ENCODE assay signal across 19 mouse cellular contexts in the genomic region with DNA sequence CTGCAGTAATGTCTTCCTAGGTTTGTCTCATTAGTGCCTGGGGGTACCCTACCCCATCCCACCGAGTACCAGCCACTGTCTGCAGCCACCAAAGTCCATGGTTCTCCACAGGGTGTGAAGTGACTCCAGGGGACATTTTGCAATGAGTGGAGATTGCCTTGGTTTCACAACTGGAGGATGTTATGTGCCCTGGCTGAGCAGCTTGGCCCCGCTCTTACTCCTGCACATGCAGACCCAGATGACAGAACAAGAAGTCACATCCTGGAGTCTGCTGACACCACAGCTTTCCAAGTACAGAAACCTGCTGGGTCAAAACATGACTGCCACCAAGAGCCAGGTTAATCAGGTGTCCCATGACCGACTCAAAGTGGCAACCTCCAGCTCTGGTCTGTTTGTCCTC. TPM values are rescaled to one million over a fixed set of nuclear protein-coding genes. Genes with fewer than 3 reads are reported as not detected.
"Had no signal": no experiment of that assay in that cellular context is flagged by ENCODE, and none has a peak within 500 bp of the region (broad histone marks: within the 10 kb centered on the region; RNA-seq: fewer than 3 reads in every experiment).

No protein-coding gene starts in this region.

- H3K4me3 ChIP-seq: intestine, embryonic 15.5 days; left cerebral cortex, adult 2 months; limb, embryonic 10.5 days; midbrain, embryonic 13.5 days; myocyte; neural tube, embryonic 15.5 days had no signal

- ATAC-seq: midbrain, embryonic 13.5 days had no signal

- H3K4me1 ChIP-seq: limb, embryonic 10.5 days; midbrain, embryonic 13.5 days; neural tube, embryonic 15.5 days had no signal

- DNase-seq: kidney, postnatal 14 days; lung, embryonic 14.5 days; lung, postnatal 10 days; lung, postnatal 4 days; right cerebral cortex, postnatal 4 days; spleen, adult 18-20 months; thymus, adult 18-20 months; thymus, postnatal 25 days had no signal

- H3K27ac ChIP-seq: intestine, embryonic 15.5 days; left cerebral cortex, adult 2 months; limb, embryonic 10.5 days; liver, embryonic 14.5 days; midbrain, embryonic 13.5 days; neural tube, embryonic 15.5 days had no signal

- H3K9me3 ChIP-seq: intestine, embryonic 15.5 days; limb, embryonic 10.5 days; midbrain, embryonic 13.5 days; neural tube, embryonic 15.5 days had no signal

- H3K4me2 ChIP-seq: intestine, embryonic 15.5 days; lung, embryonic 14.5 days; midbrain, embryonic 13.5 days; neural tube, embryonic 15.5 days had no signal

- H3K36me3 ChIP-seq: intestine, embryonic 15.5 days; limb, embryonic 10.5 days; midbrain, embryonic 13.5 days; neural tube, embryonic 15.5 days had no signal

- H3K27me3 ChIP-seq: intestine, embryonic 15.5 days; neural tube, embryonic 15.5 days had no signal

- H3K9ac ChIP-seq: intestine, embryonic 15.5 days; liver, embryonic 14.5 days; lung, embryonic 14.5 days; midbrain, embryonic 13.5 days; neural tube, embryonic 15.5 days had no signal

RNA-seq across cellular contexts. Expression of a gene that starts 3.4 kb away (rescaled TPM):
- total RNA-seq: layer of hippocampus, postnatal 25 days; megakaryocyte-erythroid progenitor cell, adult 5-6 weeks had no signal
- polyA plus RNA-seq: intestine, embryonic 15.5 days; kidney, embryonic 14.5 days; limb, embryonic 10.5 days; lung, embryonic 14.5 days; midbrain, embryonic 13.5 days; neural tube, embryonic 11.5 days; neural tube, embryonic 15.5 days had no signal
